Mouse (Mus musculus) telencephalon, adult 2 months (tissue): ENCODE results near the gene Cep170.

Experiments
- DNase-seq: peaks from one replicate; pipeline ENCODE4 v3.0.0-alpha.2; 2011; ENCODE audit warnings: low read depth, low spot score

Gene Cep170

GRCm38 (mm10) chr1:176825084-176825483, 11.2 kb upstream of the Cep170 start:
- DNase-seq = no peak

GRCm38 (mm10) chr1:176824611-176825010, 10.7 kb upstream of the Cep170 start:
- no peak for DNase-seq

- no peak for DNase-seq
Observed at GRCm38 (mm10) chr1:176823889-176824288, 10.0 kb upstream of the Cep170 start.

DNA sequence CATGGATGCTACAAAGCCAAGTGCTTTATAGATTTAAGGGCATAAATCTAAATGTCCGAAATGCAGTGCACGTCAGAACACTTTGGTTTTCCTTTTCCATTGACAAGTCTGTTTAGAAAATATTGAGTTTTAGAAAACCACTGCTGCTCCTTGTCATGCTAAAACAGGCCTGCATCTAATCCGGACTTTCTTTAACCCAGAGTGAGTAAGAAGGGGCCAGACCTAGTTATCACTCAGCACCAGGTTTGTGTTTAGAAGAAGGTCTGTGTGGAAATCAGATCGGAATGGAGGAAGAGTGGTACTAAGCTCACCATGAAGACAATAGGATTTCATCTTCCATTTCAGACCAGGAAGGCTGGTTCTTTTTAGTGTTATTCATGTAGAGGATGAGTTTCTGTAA, 9.1 kb upstream of the Cep170 start:
- DNase-seq = no peak

DNA sequence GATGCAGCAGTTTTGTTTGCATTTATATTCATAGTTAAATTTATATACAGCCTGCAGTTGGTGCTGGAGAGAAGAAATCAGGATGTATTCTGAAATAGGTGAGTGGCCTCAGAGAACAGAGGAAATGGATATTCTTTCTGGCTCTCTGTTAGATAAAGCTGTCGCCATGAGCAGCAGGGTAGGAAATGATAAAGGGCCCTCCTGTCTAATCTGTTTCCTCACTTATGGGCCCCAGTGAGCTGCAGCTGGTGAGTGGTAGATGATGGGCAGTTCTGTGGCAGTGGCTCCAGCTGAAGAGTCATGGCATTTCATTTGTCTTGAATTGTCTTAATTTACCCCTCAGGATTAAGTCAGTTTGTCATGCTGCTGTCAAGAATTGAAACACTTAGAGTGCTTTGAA, 8.1 kb upstream of the Cep170 start:
- no peak for DNase-seq

- DNase-seq = no peak
Observed at GRCm38 (mm10) chr1:176818763-176819162, 4.9 kb upstream of the Cep170 start.

DNA sequence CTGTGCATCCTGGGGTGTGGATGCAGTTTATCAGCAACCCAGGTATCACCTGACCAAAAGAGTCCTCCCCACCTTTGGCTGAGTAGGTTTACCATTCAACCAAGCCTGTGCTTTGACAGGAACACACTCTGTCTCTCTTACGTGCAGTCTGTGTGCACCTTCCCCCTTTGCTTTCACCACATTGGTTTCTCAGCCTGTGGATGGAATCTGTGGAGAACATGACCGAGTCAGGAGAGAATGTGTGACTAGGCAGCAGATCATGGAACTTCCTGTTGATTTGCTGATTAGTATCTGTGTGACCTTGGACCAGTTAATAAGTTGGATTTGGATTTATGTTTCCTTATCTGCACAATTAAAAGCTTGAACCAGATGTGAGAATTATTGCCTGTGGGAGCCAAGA, 4.3 kb upstream of the Cep170 start:
- no peak for DNase-seq

DNA sequence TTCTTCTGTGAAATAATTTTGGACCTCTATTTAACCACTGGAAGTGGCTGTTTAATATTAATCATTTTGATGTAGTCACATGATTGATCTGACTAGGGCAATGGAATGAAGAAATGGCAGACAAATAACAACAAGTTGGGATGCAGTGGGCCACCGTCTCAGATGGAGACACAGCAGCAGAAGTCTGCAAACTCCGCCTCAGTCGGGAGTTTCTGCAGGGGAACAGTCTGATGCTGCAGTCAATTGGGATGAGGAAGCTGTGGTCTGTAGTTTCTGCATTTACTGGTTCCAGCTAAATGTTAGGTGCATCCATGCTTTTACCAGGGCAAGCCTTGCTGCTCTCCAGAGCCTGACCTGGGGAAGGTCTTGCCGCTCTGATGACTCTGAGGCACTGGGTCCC, 2.9 kb upstream of the Cep170 start:
- DNase-seq = no peak

GRCm38 (mm10) chr1:176814591-176815062, 760 bp upstream of the Cep170 start, which contains the start of gene Sdccag8:
Gene Sdccag8, plus strand, starts transcription at chr1:176814660.
- peak; percentile 99 for DNase-seq

- peak; percentile 74 for DNase-seq
Observed at GRCm38 (mm10) chr1:176813292-176814035, 403 bp downstream of the Cep170 start.

- DNase-seq = no peak
Observed at GRCm38 (mm10) chr1:176812491-176813291, 1.2 kb downstream of the Cep170 start.

- no peak for DNase-seq
Observed at GRCm38 (mm10) chr1:176811892-176812291, 2.0 kb downstream of the Cep170 start.

DNA sequence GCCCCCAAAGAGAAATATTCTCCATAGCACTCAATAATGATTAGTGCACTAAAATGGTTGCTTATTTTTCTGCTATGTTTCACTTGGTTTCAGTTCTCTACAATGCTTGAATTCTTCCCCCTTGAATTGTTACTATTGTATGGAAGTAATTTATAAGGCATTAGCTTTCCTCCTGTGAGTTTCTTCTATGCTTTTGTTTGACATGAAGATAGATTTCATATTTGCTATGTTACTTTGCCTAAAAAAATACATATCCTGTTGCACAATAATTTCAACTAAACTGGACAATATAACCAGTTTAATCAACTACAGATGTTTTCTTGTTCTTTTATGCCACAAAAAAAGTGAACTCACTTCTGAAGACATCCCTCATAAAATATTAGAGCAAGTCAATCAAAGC, 3.7 kb downstream of the Cep170 start:
- DNase-seq = no peak

- peak; percentile 84 for DNase-seq
Observed at GRCm38 (mm10) chr1:176800728-176801365, 13.0 kb downstream of the Cep170 start.

DNA sequence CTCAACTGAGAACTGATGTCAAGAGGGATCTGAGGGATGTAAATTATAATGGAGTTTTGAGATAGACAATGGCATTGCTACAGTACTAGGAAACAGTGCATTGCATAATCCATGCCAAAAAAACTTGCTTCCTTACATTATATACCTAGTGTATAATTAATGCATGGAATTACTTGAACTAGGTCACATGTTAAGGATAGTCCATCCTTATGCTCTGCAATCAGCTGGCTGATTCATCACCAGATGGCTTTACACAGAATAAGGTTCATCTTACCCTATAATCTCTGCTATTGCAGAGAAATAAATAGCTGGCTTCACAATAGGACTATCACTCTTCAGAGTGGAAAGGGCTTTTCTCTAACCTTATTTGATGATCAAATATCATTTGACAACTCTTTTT, 15.2 kb downstream of the Cep170 start:
- no peak for DNase-seq

- DNase-seq = no peak
Observed at GRCm38 (mm10) chr1:176792175-176792574, 21.7 kb downstream of the Cep170 start.

GRCm38 (mm10) chr1:176789326-176789725, 24.5 kb downstream of the Cep170 start:
- no peak for DNase-seq

GRCm38 (mm10) chr1:176774533-176774932, 39.3 kb downstream of the Cep170 start:
- no peak for DNase-seq

GRCm38 (mm10) chr1:176762295-176762694, 51.6 kb downstream of the Cep170 start:
- DNase-seq = no peak

GRCm38 (mm10) chr1:176760673-176761072, 53.2 kb downstream of the Cep170 start:
- DNase-seq = no peak

DNA sequence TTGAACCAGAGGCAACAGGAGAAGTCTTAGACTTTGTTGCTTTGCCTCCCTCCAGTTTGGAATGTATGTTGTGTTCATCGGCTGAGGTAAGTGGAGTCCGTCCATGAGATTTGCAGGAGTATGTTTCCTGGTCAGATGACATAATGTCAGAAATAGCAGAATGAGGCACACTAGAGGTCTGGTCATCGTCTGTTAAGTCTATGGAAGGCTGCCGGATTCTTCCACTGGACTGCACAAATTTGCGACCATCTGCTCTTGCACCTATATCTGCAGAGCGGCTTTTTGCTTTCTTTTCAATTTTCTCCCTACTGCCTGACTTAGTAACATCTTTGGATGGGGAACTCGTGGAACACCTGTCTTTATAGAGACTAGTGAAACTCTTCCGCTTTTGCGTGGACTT, 58.3 kb downstream of the Cep170 start:
- DNase-seq = no peak
